Mouse (Mus musculus) embryonic facial prominence, embryonic 10.5 days (tissue): ENCODE measurements around the gene Tpd52l1. TPM values are rescaled to one million over a fixed set of nuclear protein-coding genes. Genes with fewer than 3 reads are reported as not detected.
A peak's percentile ranks its signal among the peaks of the same experiment; 100 is the strongest.

Experiments
- DNase-seq: peaks from one replicate; pipeline ENCODE4 v3.0.0-alpha.2; 2017; ENCODE audit warnings: low spot score
- H3K27ac ChIP-seq: fragments of 300-500 bp; sonication (generic); replicated peaks from 2 replicates; pipeline ENCODE4 v1.5.1; 2016; ENCODE audit warnings: mild to moderate bottlenecking
- H3K27me3 ChIP-seq: fragments of 300-500 bp; sonication (generic); replicated peaks from 2 replicates; pipeline ENCODE4 v1.6.1; 2016; ENCODE audit warnings: low read depth, mild to moderate bottlenecking; ENCODE audit not compliant: poor library complexity, severe bottlenecking
- H3K36me3 ChIP-seq: fragments of 300-500 bp; sonication (generic); replicated peaks from 2 replicates; pipeline ENCODE4 v1.6.1; 2016; ENCODE audit warnings: mild to moderate bottlenecking, moderate library complexity
- H3K4me1 ChIP-seq: fragments of 300-500 bp; sonication (generic); 2 replicates; pipeline ENCODE4 v1.6.1; 2016
- H3K4me3 ChIP-seq: fragments of 300-500 bp; sonication (generic); 2 replicates; pipeline ENCODE4 v1.5.1; 2016; ENCODE audit warnings: mild to moderate bottlenecking, moderate library complexity
- H3K9me3 ChIP-seq: fragments of 300-500 bp; sonication (generic); 2 replicates; pipeline ENCODE4 v1.6.1; 2016; ENCODE audit warnings: mild to moderate bottlenecking
- WGBS: fragments of 180-500 bp; shearing (Covaris S2); methylation state at CpG from one replicate; pipeline ENCODE4 v1.1.7; 2016; 5-methylcytosine and 5-hydroxymethylcytosine counted together
- polyA plus RNA-seq: library from polyadenylated mRNA; unstranded; fragments of >200 nt; fragmentation: Nextera tagmentation; extraction: Ambion mirVana; gene quantifications from 2 replicates; pipeline ENCODE4 v1.2.1, GENCODE M21; 2016

Gene Tpd52l1
- polyA plus RNA-seq, result 30.8 and 35.0 TPM in 2 replicates

DNA sequence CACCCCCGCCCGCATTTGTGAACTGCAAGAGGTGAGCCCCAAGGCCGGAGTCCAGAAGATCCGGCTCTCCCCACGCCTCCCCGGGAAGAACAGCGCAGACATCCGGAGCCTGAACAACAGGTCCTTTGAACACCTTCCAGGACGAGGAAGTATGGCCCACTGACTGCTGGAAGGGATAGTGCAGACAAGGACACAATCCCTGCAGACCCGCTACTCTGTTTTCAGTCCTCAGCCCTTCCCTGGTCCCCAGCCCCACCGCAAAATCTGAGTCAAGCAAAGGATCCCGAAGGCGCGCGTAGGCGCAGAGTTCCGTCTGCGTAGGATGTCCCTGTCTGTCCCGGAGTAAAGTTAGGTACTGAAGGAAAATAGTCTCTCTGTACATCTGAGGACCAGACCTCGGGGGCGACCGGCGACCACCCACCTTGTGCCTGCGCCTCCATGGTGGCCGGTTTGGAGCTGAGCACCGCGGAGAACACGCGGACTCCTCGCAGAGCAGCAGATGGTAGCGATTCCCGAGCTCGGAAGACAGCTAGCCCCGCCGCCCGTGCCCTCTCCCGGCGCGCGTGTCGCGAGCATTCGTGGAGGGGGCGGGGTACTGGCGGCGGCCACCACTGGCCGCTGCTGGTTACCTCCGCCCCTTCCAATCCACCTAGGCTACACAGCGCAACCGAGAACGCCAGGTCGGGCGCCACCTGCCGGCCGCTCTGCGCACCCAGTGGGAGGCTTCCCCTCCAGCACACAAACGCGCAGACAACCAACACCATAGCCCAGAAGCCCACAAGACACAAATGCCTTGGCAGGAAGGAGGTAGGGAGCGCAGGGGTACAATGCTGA, at the start of gene Tpd52l1:
TSS of gene Tpd52l1 (minus strand) at position 668 of the 834 bp plus-strand sequence.
- Histone ChIP-seq H3K4me3 (peak within 1 kb of the TSS; percentile 72), H3K27me3 (no peaks in the 10 kb centered on the region; the same call in 1 of the 2 replicates), H3K4me1 (peaks cover 6% of the 10 kb centered on the region; the same call in 1 of the 2 replicates), H3K36me3 (no peaks in the 10 kb centered on the region), H3K27ac (peak within 1 kb of the TSS; percentile 86), H3K9me3 (no peaks in the 10 kb centered on the region)
- peak; percentile 93 for DNase-seq
- 2% methylated on average over 59 of the region's 59 CpGs for WGBS

DNA sequence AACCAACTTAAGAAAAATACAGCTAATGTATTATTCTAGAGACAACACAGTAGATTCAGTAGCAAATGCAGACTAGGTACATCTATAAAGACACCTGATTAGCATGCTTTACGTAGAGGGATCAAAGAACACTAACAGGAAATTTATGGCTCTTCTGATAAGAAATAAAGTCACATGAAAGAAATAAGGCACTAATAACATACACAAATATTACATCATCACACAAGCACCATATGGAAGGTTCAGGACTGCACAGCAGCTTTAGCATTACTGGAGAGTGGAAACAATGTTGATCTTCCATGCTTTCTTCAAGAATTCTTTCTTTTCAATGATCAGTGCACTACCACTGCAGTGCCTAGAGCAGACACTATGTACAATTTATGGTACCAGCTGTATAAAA, 48.5 kb upstream of the Tpd52l1 start:
- no peaks in the 10 kb centered on the region for H3K9me3 ChIP-seq
- no peak overlapping the region for H3K4me3 ChIP-seq
- no peaks in the 10 kb centered on the region for H3K4me1 ChIP-seq
- no peaks in the 10 kb centered on the region for H3K27me3 ChIP-seq
- H3K36me3 ChIP-seq, result peaks cover 10% of the 10 kb centered on the region
- 95% methylated on average over 1 of the region's 1 CpGs for WGBS
- no peak overlapping the region for H3K27ac ChIP-seq
- DNase-seq, result no peak

DNA sequence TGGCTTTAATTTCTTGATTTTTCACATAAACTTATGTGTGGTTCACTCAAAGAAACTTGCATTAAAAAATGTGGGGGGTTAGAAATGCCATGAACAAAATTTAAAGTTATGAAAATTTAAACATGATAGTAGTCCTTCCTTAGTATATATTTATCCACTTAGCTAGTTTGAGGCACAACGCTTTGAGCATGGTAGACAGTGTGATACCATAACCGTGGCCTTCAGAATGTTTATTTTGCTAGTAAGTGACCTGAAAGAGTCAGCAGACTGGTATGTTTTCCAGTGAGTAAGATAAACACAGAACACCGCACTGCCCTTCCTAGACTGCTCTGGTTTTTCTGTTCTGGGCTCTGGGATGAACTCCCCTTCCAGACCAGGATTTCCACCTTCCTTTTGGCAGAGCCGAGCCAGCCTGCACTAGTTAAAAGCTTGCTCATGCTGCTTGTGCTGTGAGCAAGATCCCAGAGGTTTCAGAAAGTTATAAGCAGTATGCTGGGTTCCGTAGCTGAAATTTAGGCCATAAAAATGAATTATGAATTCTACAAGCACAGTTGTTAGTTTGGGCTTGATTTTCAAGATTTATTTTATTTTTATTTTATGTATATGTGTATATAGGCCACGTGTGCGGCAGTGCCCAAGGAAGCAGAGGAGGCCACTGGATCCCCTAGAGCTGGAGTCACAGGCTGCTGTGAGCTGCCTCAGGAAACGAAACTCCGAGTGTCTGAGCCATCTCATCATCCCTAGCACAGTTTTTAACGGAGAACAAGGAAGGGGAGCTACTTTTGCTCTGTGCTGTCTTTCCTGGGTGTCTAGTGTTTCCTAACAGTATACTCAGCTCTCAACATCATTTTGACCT, 21.5 kb upstream of the Tpd52l1 start:
- DNase-seq, result peak; percentile 33
- Histone ChIP-seq H3K9me3 (no peaks in the 10 kb centered on the region), H3K4me1 (no peaks in the 10 kb centered on the region), H3K36me3 (no peaks in the 10 kb centered on the region), H3K4me3 (no peak overlapping the region), H3K27ac (0 out of 2 replicates have a peak overlapping the region, but pooled peaks have one; percentile 30), H3K27me3 (no peaks in the 10 kb centered on the region)
- WGBS, result 69% methylated on average over 10 of the region's 10 CpGs

DNA sequence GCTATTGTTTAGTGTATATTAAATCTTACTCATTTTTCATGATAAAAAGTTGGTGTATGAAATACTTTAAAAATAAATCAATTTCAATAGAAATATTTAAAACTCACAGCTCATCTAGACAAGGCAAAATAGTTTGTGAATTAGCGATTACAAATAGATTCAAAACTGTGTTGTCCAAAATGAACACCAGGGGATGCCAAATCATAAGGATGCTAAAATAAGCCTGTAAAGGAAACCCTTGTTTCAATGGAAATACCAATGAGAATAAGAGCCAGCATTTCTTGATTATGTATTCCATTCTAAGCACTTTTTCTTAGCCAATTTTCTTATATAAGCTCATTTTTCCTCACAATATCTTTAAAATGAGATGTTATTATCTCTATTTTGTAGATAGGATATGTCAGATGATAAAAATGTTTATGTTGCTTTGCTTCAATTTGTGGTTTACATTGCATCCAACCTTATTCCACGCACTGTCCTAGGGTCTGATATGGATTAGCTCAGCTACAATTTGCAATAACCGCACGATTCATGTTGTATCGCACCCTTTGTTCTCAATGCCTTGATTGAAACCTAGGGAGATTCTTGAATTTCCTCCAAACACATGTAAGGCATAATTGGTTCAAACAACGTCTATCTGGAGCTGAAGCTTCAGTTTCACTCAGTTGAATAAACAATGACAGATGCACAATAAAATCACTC, 20.2 kb upstream of the Tpd52l1 start:
- H3K27me3 ChIP-seq, result no peaks in the 10 kb centered on the region
- no peak overlapping the region for H3K27ac ChIP-seq
- H3K36me3 ChIP-seq, result no peaks in the 10 kb centered on the region
- H3K4me1 ChIP-seq, result no peaks in the 10 kb centered on the region
- H3K4me3 ChIP-seq, result no peak overlapping the region
- 84% methylated on average over 6 of the region's 6 CpGs for WGBS
- no peak for DNase-seq
- no peaks in the 10 kb centered on the region for H3K9me3 ChIP-seq

DNA sequence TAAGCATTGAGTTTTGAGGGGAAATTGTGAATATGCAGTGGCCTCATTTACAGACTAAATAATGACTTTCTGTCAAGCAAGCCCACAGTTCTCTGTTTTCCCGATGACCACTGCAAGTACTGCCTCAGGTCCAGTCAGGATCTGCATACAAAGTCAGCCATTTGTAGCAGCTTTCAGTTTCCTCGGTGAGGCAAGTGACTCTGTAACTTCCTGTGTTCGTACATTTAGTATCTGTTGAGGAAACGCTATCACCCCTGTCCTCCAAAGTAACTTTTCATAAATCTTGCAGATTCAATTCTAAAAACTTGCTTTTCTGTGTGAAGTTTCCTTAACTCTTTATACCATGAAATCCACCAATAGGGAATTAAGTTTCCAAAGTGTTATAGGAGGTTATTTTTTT, 19.7 kb upstream of the Tpd52l1 start:
- H3K4me3 ChIP-seq, result no peak overlapping the region
- H3K36me3 ChIP-seq, result no peaks in the 10 kb centered on the region
- H3K9me3 ChIP-seq, result no peaks in the 10 kb centered on the region
- no peaks in the 10 kb centered on the region for H3K27me3 ChIP-seq
- no peak for DNase-seq
- no peak overlapping the region for H3K27ac ChIP-seq
- WGBS, result 79% methylated on average over 4 of the region's 4 CpGs
- H3K4me1 ChIP-seq, result no peaks in the 10 kb centered on the region

DNA sequence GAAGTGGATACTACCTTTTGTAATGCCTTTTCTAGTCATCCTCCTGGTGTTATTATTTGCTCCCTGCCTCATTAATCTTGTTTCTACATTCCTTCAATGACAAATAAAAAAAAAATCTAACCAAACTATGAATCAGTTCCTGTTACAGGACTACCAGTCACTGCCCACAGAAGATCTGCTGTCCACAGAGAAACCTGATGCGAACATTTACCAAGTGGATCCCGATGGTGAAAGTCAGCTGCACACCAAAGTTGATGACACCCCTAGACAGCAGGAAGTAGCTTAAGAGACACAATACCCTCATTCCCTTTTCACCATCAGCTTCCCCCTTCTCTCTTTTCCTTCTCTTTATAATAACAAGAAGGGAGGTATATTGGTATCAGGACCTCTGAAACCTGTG, 17.3 kb upstream of the Tpd52l1 start:
- Histone ChIP-seq H3K27me3 (no peaks in the 10 kb centered on the region), H3K36me3 (no peaks in the 10 kb centered on the region), H3K9me3 (no peaks in the 10 kb centered on the region), H3K4me3 (no peak overlapping the region), H3K4me1 (no peaks in the 10 kb centered on the region), H3K27ac (no peak overlapping the region)
- WGBS, result 94% methylated on average over 2 of the region's 2 CpGs
- no peak for DNase-seq

DNA sequence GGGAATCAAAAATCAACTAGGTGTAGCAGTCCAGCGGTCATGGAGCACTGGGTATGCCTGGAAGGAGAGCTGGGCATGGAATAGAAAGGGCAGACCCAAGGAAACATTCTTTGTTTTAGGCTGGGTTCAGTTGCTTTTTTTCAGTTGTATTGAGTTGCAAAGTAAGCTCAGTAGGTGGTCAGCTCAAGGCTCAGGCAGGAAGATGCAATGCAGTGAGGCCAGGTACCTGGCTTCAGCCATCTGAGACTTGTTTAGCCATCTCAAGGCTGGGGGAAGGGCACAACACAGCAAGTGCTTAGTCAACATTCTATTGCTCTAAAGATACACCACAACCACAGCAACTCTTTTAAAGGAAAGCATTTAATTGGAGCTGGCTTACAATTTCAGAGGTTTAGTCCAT, 11.0 kb upstream of the Tpd52l1 start:
- no peak for DNase-seq
- Histone ChIP-seq H3K9me3 (no peaks in the 10 kb centered on the region), H3K27ac (no peak overlapping the region), H3K36me3 (no peaks in the 10 kb centered on the region), H3K27me3 (no peaks in the 10 kb centered on the region), H3K4me3 (no peak overlapping the region), H3K4me1 (no peaks in the 10 kb centered on the region)
- 42% methylated on average over 1 of the region's 1 CpGs for WGBS

DNA sequence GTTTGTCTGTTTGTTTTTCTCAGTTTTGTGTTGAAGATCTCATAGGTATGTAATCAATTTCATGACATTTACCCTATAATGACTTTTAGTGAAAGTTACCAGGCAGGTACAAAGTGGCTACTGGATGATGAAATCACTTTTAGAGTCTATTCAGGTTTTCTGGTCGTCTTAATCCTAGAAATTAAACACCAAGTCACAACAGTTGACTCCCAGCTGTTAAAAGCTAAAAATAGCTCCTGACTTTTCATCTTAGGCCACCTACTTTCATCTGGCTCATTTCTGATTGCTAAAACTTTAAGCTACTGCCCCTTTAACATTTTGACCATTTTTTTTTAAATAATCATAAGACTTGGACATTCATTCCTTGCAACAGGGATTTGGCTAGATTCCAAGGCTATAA, 1.3 kb upstream of the Tpd52l1 start:
- Histone ChIP-seq H3K27ac (no peak overlapping the region), H3K4me1 (peaks cover 6% of the 10 kb centered on the region; the same call in 1 of the 2 replicates), H3K36me3 (no peaks in the 10 kb centered on the region), H3K27me3 (no peaks in the 10 kb centered on the region; the same call in 1 of the 2 replicates), H3K4me3 (no peak overlapping the region), H3K9me3 (no peaks in the 10 kb centered on the region)
- no peak for DNase-seq
- WGBS, result 65% methylated on average over 1 of the region's 1 CpGs

DNA sequence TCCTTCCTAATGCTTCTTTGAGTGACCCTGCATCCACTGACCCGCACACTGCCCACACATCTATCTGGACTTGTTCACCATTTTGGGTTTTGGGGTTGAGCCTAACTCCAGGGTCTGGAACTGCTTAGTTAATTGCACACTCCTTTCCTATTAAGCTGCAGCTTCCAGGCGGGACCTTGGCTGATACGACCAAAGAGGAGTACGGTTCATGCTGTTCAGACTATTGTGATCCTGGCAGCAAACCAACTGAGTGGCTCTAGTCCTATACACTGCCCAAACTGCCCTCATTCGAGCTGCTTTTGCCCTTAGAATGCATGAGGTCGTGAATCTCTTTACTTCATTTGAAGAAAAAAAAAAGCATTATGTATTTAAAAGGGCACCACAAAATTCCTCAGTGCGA, 1.6 kb downstream of the Tpd52l1 start:
- H3K27me3 ChIP-seq, result no peaks in the 10 kb centered on the region; the same call in 1 of the 2 replicates
- peaks cover 6% of the 10 kb centered on the region; the same call in 1 of the 2 replicates for H3K4me1 ChIP-seq
- peak; percentile 11 for DNase-seq
- H3K9me3 ChIP-seq, result no peaks in the 10 kb centered on the region
- H3K4me3 ChIP-seq, result no peak overlapping the region
- no peak overlapping the region for H3K27ac ChIP-seq
- no peaks in the 10 kb centered on the region for H3K36me3 ChIP-seq
- 67% methylated on average over 7 of the region's 7 CpGs for WGBS

DNA sequence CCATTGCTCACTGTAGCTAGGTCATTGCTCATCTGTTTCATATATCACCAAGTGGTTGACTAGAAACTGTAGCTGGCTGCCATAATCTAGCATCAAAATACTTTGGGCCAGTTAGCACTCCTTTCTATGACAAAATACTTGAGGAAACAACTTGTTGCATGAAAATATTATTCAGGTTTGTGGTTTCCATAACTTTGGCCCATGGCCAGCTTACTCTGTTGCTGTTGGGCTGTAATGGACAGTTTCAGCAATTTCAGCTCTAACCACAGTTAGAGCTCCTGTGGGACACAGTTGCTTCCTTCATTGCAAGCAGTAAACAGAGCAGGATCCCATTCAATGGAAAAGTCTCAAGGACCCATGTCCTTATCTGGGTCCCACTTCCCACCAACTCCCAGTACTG, 4.3 kb downstream of the Tpd52l1 start:
- no peak overlapping the region for H3K4me3 ChIP-seq
- no peak overlapping the region for H3K27ac ChIP-seq
- no peaks in the 10 kb centered on the region for H3K36me3 ChIP-seq
- peaks cover 6% of the 10 kb centered on the region; the same call in 1 of the 2 replicates for H3K4me1 ChIP-seq
- no peaks in the 10 kb centered on the region for H3K9me3 ChIP-seq
- H3K27me3 ChIP-seq, result no peaks in the 10 kb centered on the region
- no peak for DNase-seq

DNA sequence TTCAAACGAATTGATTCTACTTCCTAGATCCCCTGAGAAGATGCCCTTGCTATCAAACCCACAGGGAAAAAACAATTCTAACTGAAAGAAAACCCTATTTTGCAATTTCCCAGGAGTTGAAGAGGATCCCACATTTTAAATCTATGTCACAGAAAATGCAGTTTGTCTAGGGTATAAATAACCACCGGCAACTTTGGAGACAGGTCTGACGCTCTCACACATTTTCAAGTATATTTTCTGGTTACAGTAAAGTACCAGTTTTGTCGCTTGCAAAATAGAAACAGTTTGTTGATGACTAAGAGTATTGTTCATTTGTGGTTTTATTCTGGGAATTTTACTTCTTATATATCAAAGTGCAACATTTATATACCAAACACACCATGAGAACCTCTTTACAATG, 9.7 kb downstream of the Tpd52l1 start:
- H3K27ac ChIP-seq, result no peak overlapping the region
- no peaks in the 10 kb centered on the region for H3K36me3 ChIP-seq
- DNase-seq, result no peak
- no peaks in the 10 kb centered on the region for H3K9me3 ChIP-seq
- no peaks in the 10 kb centered on the region for H3K4me1 ChIP-seq
- no peaks in the 10 kb centered on the region for H3K27me3 ChIP-seq
- 82% methylated on average over 4 of the region's 4 CpGs for WGBS
- no peak overlapping the region for H3K4me3 ChIP-seq

DNA sequence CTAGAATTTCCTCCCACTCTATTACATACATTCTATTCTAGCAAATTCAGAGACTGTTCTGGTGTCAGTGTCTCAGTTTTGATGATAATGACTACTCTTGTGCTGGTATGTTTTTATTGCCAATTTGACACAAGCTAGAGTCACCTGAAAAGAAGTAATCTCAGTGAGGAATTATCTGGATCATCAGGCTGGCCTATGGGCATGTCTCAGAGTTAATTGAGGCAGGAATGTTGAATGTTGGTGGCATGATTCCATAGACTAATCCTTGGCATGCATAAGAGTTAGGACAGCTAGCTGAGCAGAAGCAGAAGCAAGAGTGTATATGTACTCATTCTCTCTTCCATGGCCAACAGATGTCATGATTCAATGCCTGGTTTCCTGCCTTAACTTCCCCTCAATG, 27.8 kb downstream of the Tpd52l1 start:
- H3K36me3 ChIP-seq, result no peaks in the 10 kb centered on the region
- no peak overlapping the region for H3K4me3 ChIP-seq
- no peaks in the 10 kb centered on the region for H3K27me3 ChIP-seq
- no peaks in the 10 kb centered on the region for H3K9me3 ChIP-seq
- no peak overlapping the region for H3K27ac ChIP-seq
- no peak for DNase-seq
- H3K4me1 ChIP-seq, result no peaks in the 10 kb centered on the region
